Mouse (Mus musculus) frontal cortex, postnatal 36 days (tissue): ENCODE data around the gene Tcerg1l.

Experiments used
- DNase-seq, 2 experiments: peaks; one replicate each; pipeline ENCODE4 v3.0.0; 2022; ENCODE audit warnings: low spot score in 2 of 2

Gene Tcerg1l

GRCm38 (mm10) chr7:138222951-138223350 lies 174.6 kb downstream of the Tcerg1l start:
- DNase-seq, result no peak

GRCm38 (mm10) chr7:138217556-138218098 lies 179.9 kb downstream of the Tcerg1l start:
- no peak for DNase-seq

- DNase-seq, result peak; percentile 7 to 21
Observed at GRCm38 (mm10) chr7:138215177-138215830, 182.2 kb downstream of the Tcerg1l start.

GRCm38 (mm10) chr7:138214710-138215109 lies 182.8 kb downstream of the Tcerg1l start:
- no peak for DNase-seq

- DNase-seq, result no peak
Observed at GRCm38 (mm10) chr7:138209769-138210168, 187.8 kb downstream of the Tcerg1l start.

- no peak for DNase-seq
Observed at GRCm38 (mm10) chr7:138205124-138205523, 192.4 kb downstream of the Tcerg1l start.

GRCm38 (mm10) chr7:138202162-138202832 lies 195.2 kb downstream of the Tcerg1l start:
- no peak for DNase-seq

- DNase-seq, result peak; percentile 26 to 68
Observed at GRCm38 (mm10) chr7:138199333-138200058, 198.0 kb downstream of the Tcerg1l start.

GRCm38 (mm10) chr7:138196139-138196538 lies 201.4 kb downstream of the Tcerg1l start:
- no peak for DNase-seq

- DNase-seq, result no peak
Observed at GRCm38 (mm10) chr7:138184197-138184596, 213.3 kb downstream of the Tcerg1l start.

- DNase-seq, result no peak
Observed at GRCm38 (mm10) chr7:138182216-138182615, 215.3 kb downstream of the Tcerg1l start.

GRCm38 (mm10) chr7:138178617-138179016 lies 218.9 kb downstream of the Tcerg1l start:
- no peak for DNase-seq

GRCm38 (mm10) chr7:138176026-138176425 lies 221.5 kb downstream of the Tcerg1l start:
- peak in 1 of 2 experiments; percentile 23 for DNase-seq

- no peak for DNase-seq
Observed at GRCm38 (mm10) chr7:138170389-138170788, 227.1 kb downstream of the Tcerg1l start.
